In the genomic region with DNA sequence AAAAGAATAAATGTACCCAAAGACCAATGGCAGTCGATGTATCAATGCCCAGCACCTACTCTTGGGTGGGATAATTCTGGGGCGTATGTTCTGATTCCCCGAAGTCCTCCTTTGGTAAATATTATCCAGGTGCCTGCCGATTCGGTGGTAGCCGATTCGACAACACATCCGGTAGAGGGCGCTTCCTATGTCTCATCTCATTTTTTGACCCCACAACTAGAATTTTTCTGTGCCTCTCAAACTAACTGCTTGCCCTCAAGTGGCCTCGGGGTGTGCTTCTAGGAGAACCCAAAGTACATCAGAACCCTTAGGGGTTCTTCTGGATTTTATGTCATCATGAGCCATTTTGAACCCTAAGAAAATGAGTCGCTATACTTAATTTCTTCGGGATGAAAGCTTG, we compare ENCODE assay signal across 18 mouse cellular contexts.
DNase-seq lines count a peak whose midpoint lies in the region; ATAC-seq and TF ChIP-seq lines count a peak whose summit lies in the region.
"Had no signal": no experiment of that assay in that cellular context is flagged by ENCODE, and none has a peak within 500 bp of the region (broad histone marks: within the 10 kb centered on the region; RNA-seq: fewer than 3 reads in every experiment).

No protein-coding gene starts in this region.

- H3K4me1 ChIP-seq in kidney, embryonic 15.5 days: peaks cover 53% of the 10 kb centered on the region
- H3K4me1 ChIP-seq in stomach, embryonic 15.5 days: peaks cover 11% of the 10 kb centered on the region; the same call in 1 of the 2 replicates
- 0 out of 2 replicates have a peak, but pooled peaks cover 2% of the 10 kb centered on the region for H3K4me1 ChIP-seq in stomach, postnatal 0 days (replicated peaks; ENCODE audit: control insufficient read depth, insufficient read depth)

- no peaks in the 10 kb centered on the region for H3K9me3 ChIP-seq in kidney, embryonic 15.5 days (replicated peaks)
- no peaks in the 10 kb centered on the region for H3K9me3 ChIP-seq in stomach, embryonic 15.5 days
- H3K9me3 ChIP-seq in stomach, postnatal 0 days (ENCODE audit: control insufficient read depth, low read length): no peaks in the 10 kb centered on the region
- H3K9me3 ChIP-seq: embryonic facial prominence, embryonic 10.5 days; forebrain, embryonic 13.5 days; heart, embryonic 13.5 days; hindbrain, embryonic 12.5 days had no signal

- no peak overlapping the region for H3K4me3 ChIP-seq in kidney, embryonic 15.5 days (replicated peaks)
- H3K4me3 ChIP-seq in stomach, embryonic 15.5 days (replicated peaks): no peak overlapping the region
- H3K4me3 ChIP-seq in stomach, postnatal 0 days (ENCODE audit: low read depth, low read length): no peak overlapping the region
- H3K4me3 ChIP-seq: embryonic facial prominence, embryonic 10.5 days; forebrain, embryonic 13.5 days; heart, embryonic 13.5 days; hindbrain, embryonic 12.5 days had no signal

- no peaks in the 10 kb centered on the region for H3K36me3 ChIP-seq in kidney, embryonic 15.5 days
- no peaks in the 10 kb centered on the region for H3K36me3 ChIP-seq in stomach, embryonic 15.5 days
- H3K36me3 ChIP-seq in stomach, postnatal 0 days (ENCODE audit: control insufficient read depth, insufficient read depth, low read length): no peaks in the 10 kb centered on the region
- H3K36me3 ChIP-seq: embryonic facial prominence, embryonic 10.5 days; heart, embryonic 13.5 days; hindbrain, embryonic 12.5 days had no signal

- DNase-seq in kidney, adult 8-10 months: no peak
- DNase-seq in stomach, postnatal 0 days (ENCODE audit: low spot score): no peak
- peak; percentile 13 for DNase-seq in ES-CJ7 (ENCODE audit: low read depth, low spot score)
- DNase-seq in retina, postnatal 1 day: no peak
- DNase-seq: adrenal gland, adult 2 months; adrenal gland, postnatal 25 days; cerebellum, adult 18-20 months; cerebellum, adult 9-11 months; forebrain, postnatal 0 days; gastrocnemius, postnatal 25 days; heart, postnatal 4 days had no signal

- H3K9ac ChIP-seq in kidney, embryonic 15.5 days: no peak overlapping the region
- no peak overlapping the region for H3K9ac ChIP-seq in stomach, embryonic 15.5 days
- no peak overlapping the region for H3K9ac ChIP-seq in stomach, postnatal 0 days (ENCODE audit: low read length)
- H3K9ac ChIP-seq: forebrain, embryonic 13.5 days; forebrain, postnatal 0 days; heart, embryonic 13.5 days; hindbrain, embryonic 12.5 days had no signal

- TF ChIP-seq EP300 in stomach, postnatal 0 days (optimal IDR thresholded peaks at IDR 0.05): no peak

- peak overlapping the region; percentile 86 for H3K27ac ChIP-seq in kidney, embryonic 15.5 days
- H3K27ac ChIP-seq in stomach, embryonic 15.5 days: 0 out of 2 replicates have a peak overlapping the region, but pooled peaks have one; percentile 1
- no peak overlapping the region for H3K27ac ChIP-seq in stomach, postnatal 0 days (replicated peaks)
- H3K27ac ChIP-seq: embryonic facial prominence, embryonic 10.5 days; forebrain, embryonic 13.5 days; heart, embryonic 13.5 days; hindbrain, embryonic 12.5 days; hindbrain, postnatal 0 days had no signal

- no peak for TF ChIP-seq CTCF in stomach, postnatal 0 days (IDR thresholded peaks at IDR 0.05; ENCODE audit: low read depth)

- H3K27me3 ChIP-seq in kidney, embryonic 15.5 days: no peaks in the 10 kb centered on the region
- no peaks in the 10 kb centered on the region for H3K27me3 ChIP-seq in stomach, embryonic 15.5 days (replicated peaks)
- H3K27me3 ChIP-seq in stomach, postnatal 0 days (ENCODE audit: control insufficient read depth, insufficient read depth, low read length): no peaks in the 10 kb centered on the region
- H3K27me3 ChIP-seq: forebrain, embryonic 13.5 days; heart, embryonic 13.5 days; hindbrain, embryonic 12.5 days had no signal

- H3K4me2 ChIP-seq in kidney, embryonic 15.5 days: no peak overlapping the region
- H3K4me2 ChIP-seq in stomach, embryonic 15.5 days: no peak overlapping the region
- H3K4me2 ChIP-seq in stomach, postnatal 0 days (replicated peaks; ENCODE audit: low read depth): no peak overlapping the region
- H3K4me2 ChIP-seq: forebrain, embryonic 13.5 days; heart, embryonic 13.5 days; hindbrain, embryonic 12.5 days had no signal

- no peak for ATAC-seq in kidney, embryonic 15.5 days (replicated peaks; ENCODE audit: low FRiP score)
- ATAC-seq in stomach, embryonic 15.5 days (ENCODE audit: insufficient read depth, low FRiP score, low read depth): no peak
- no peak for ATAC-seq in stomach, postnatal 0 days (ENCODE audit: low FRiP score, low TSS enrichment)
- ATAC-seq: forebrain, embryonic 13.5 days; forebrain, postnatal 0 days; hindbrain, postnatal 0 days had no signal

- 90% methylated on average over 12 of the region's 12 CpGs for WGBS in kidney, embryonic 15.5 days
- WGBS in stomach, embryonic 15.5 days: 84% methylated on average over 12 of the region's 12 CpGs
- 90% methylated on average over 12 of the region's 12 CpGs for WGBS in stomach, postnatal 0 days
